Mouse (Mus musculus): ENCODE data around the gene Camk1d. TPM values are rescaled to one million over a fixed set of nuclear protein-coding genes. Genes with fewer than 3 reads are reported as not detected.
A peak's percentile ranks its signal among the peaks of the same experiment; 100 is the strongest.

Gene Camk1d
- total and polyA plus RNA-seq, 3 experiments, result 4.6 to 12.4 (median 4.8) TPM

GRCm38 (mm10) chr2:5713325-5714210 lies 747 bp downstream of the Camk1d start:
- H3K9ac ChIP-seq (ENCODE audit: insufficient read depth, low read depth), result peak overlapping the region; percentile 73
- H3K27ac ChIP-seq (ENCODE audit: insufficient read depth, low read depth), result peak overlapping the region; percentile 48
- H3K4me2 ChIP-seq (ENCODE audit: insufficient read depth, low read depth, poor library complexity, severe bottlenecking), result peak overlapping the region; percentile 52
- TF ChIP-seq MEF2A (IDR thresholded peaks at IDR 0.05; ENCODE audit: borderline replicate concordance, low read depth, low read length) (no peak), MAX (IDR thresholded peaks at IDR 0.05; ENCODE audit: low read length) (peak; percentile 86), POLR2A (IDR thresholded peaks at IDR 0.05; ENCODE audit: low read depth, low read length) (peak; percentile 51), NELFE (IDR thresholded peaks at IDR 0.05; ENCODE audit: low read depth, low read length) (no peak; the same call in 1 of the 2 replicates), MYC (IDR thresholded peaks at IDR 0.05; ENCODE audit: low read depth, low read length) (peak; percentile 78), NRF1 (IDR thresholded peaks at IDR 0.05; ENCODE audit: low read depth, low read length) (peak; percentile 68), ZKSCAN1 (IDR thresholded peaks at IDR 0.05; ENCODE audit: borderline replicate concordance, low read depth, low read length) (no peak), BHLHE40 (IDR thresholded peaks at IDR 0.05; ENCODE audit: low read depth, low read length) (peak; percentile 51), MAZ (IDR thresholded peaks at IDR 0.05; ENCODE audit: low read depth, low read length) (no peak), TBP (conservative IDR thresholded peaks at IDR 0.05; ENCODE audit: low read depth, low read length) (0 out of 2 replicates have a peak, but pooled peaks have one; percentile 60), MAFK (IDR thresholded peaks at IDR 0.05; ENCODE audit: insufficient replicate concordance, low read length) (no peak), SIN3A (IDR thresholded peaks at IDR 0.05; ENCODE audit: low read length) (peak; percentile 78; the same call in 1 of the 2 replicates), RAD21 (IDR thresholded peaks at IDR 0.05; ENCODE audit: low read depth, low read length) (no peak), ELF1 (IDR thresholded peaks at IDR 0.05; ENCODE audit: low read depth, low read length) (no peak), CHD2 (IDR thresholded peaks at IDR 0.05; ENCODE audit: low read length) (0 out of 2 replicates have a peak, but pooled peaks have one; percentile 40), MXI1 (IDR thresholded peaks at IDR 0.05; ENCODE audit: low read depth, low read length) (peak; percentile 86)
- peaks cover 25% of the 10 kb centered on the region for H3K79me2 ChIP-seq (replicated peaks; ENCODE audit: control insufficient read depth, extremely low read depth, insufficient read depth, poor library complexity, severe bottlenecking)
- dilution Hi-C loops (cut with MboI; ENCODE audit: extremely low pct_ligation_motif_present, extremely low pct_unique_long_range_greater_than_20kb, low sequenced_read_pairs), result no loop called here
- DNase-seq (ENCODE audit: extremely low read depth), result peak; percentile 77
- H3K36me3 ChIP-seq (replicated peaks in 1 of 2; ENCODE audit: control insufficient read depth in 1 of 2, insufficient read depth in 1 of 2, low read length in 1 of 2), result peaks cover 0 to 4% of the 10 kb centered on the region in 2 experiments
- H3K4me1 ChIP-seq (ENCODE audit: control insufficient read depth in 1 of 2, insufficient read depth in 2 of 2), result peaks cover 12 to 39% of the 10 kb centered on the region in 2 experiments
- peak overlapping the region; percentile 77 to 99 (median 78) for H3K4me3 ChIP-seq (replicated peaks in 1 of 3; ENCODE audit: low read depth in 2 of 3, low read length in 2 of 3, poor library complexity in 1 of 3)
- peaks cover 13% of the 10 kb centered on the region for H3K9me3 ChIP-seq (replicated peaks; ENCODE audit: low read length)
- no peaks in the 10 kb centered on the region for H3K27me3 ChIP-seq (replicated peaks)
- in situ Hi-C loops (cut with MboI; ENCODE audit: low pct_ligation_motif_present, low pct_unique_long_range_greater_than_20kb, low sequenced_read_pairs), result loop anchor here (10.0 kb wide), 3 partner anchors 91 to 259 kb away; no protein-coding TSS in a partner anchor

GRCm38 (mm10) chr2:5712255-5712654 lies 2.1 kb downstream of the Camk1d start:
- Histone ChIP-seq H3K9ac (ENCODE audit: insufficient read depth, low read depth) (no peak overlapping the region), H3K79me2 (replicated peaks; ENCODE audit: control insufficient read depth, extremely low read depth, insufficient read depth, poor library complexity, severe bottlenecking) (peaks cover 25% of the 10 kb centered on the region), H3K4me2 (ENCODE audit: insufficient read depth, low read depth, poor library complexity, severe bottlenecking) (peak overlapping the region; percentile 52; the same call in 1 of the 2 replicates), H3K36me3 (replicated peaks in 1 of 2; ENCODE audit: control insufficient read depth in 1 of 2, insufficient read depth in 1 of 2, low read length in 1 of 2) (peaks cover 0 to 4% of the 10 kb centered on the region in 2 experiments), H3K4me3 (replicated peaks in 1 of 3; ENCODE audit: low read depth in 2 of 3, low read length in 2 of 3, poor library complexity in 1 of 3) (peak overlapping the region in 1 of 3 experiments; percentile 78), H3K27ac (ENCODE audit: insufficient read depth, low read depth) (no peak overlapping the region), H3K4me1 (ENCODE audit: control insufficient read depth in 1 of 2, insufficient read depth in 2 of 2) (peaks cover 12 to 53% of the 10 kb centered on the region in 2 experiments), H3K27me3 (replicated peaks) (no peaks in the 10 kb centered on the region), H3K9me3 (replicated peaks; ENCODE audit: low read length) (peaks cover 9% of the 10 kb centered on the region)
- no peak for DNase-seq (ENCODE audit: extremely low read depth)
- in situ Hi-C loops (cut with MboI; ENCODE audit: low pct_ligation_motif_present, low pct_unique_long_range_greater_than_20kb, low sequenced_read_pairs), result loop anchor here (10.0 kb wide), 3 partner anchors 93 to 257 kb away; no protein-coding TSS in a partner anchor
- TF ChIP-seq MEF2A (IDR thresholded peaks at IDR 0.05; ENCODE audit: borderline replicate concordance, low read depth, low read length) (no peak), MAX (IDR thresholded peaks at IDR 0.05; ENCODE audit: low read length) (no peak), PAX5 (IDR thresholded peaks at IDR 0.05; ENCODE audit: low read length) (no peak), MYC (IDR thresholded peaks at IDR 0.05; ENCODE audit: low read depth, low read length) (no peak), ELF1 (IDR thresholded peaks at IDR 0.05; ENCODE audit: low read depth, low read length) (no peak), KAT2A (IDR thresholded peaks at IDR 0.05; ENCODE audit: insufficient replicate concordance, low read length) (no peak), EP300 (IDR thresholded peaks at IDR 0.05; ENCODE audit: low read length) (no peak), E2F4 (IDR thresholded peaks at IDR 0.05; ENCODE audit: insufficient replicate concordance, low read depth, low read length) (no peak), CTCF (conservative IDR thresholded peaks at IDR 0.05 in 1 of 2, IDR thresholded peaks at IDR 0.05 in 1 of 2; ENCODE audit: low read depth in 2 of 2, low read length in 2 of 2) (no peak), IRF4 (IDR thresholded peaks at IDR 0.05; ENCODE audit: low read depth, low read length) (no peak), TBP (conservative IDR thresholded peaks at IDR 0.05; ENCODE audit: low read depth, low read length) (no peak), JUND (conservative IDR thresholded peaks at IDR 0.05; ENCODE audit: low read depth, low read length) (no peak), UBTF (IDR thresholded peaks at IDR 0.05; ENCODE audit: low read depth, low read length) (no peak), TCF12 (IDR thresholded peaks at IDR 0.05; ENCODE audit: low read depth, low read length) (no peak)
- dilution Hi-C loops (cut with MboI; ENCODE audit: extremely low pct_ligation_motif_present, extremely low pct_unique_long_range_greater_than_20kb, low sequenced_read_pairs), result no loop called here
